Mouse (Mus musculus) hindbrain, postnatal 0 days (tissue): ENCODE data around the gene Ogfr. TPM values are rescaled to one million over a fixed set of nuclear protein-coding genes. Genes with fewer than 3 reads are reported as not detected.

Experiments used
- ATAC-seq: fragments of 200-750 bp; cut with Nextera tagmentation; 2 replicates; pipeline ENCODE4 v1.8.0; 2017; ENCODE audit warnings: mild to moderate bottlenecking, moderate TSS enrichment, moderate library complexity
- DNase-seq: peaks from one replicate; pipeline ENCODE4 v3.0.0-alpha.2; 2015; ENCODE audit warnings: low spot score
- H3K27ac ChIP-seq: fragments of 300-500 bp; sonication (generic); 2 replicates; pipeline ENCODE4 v1.5.1; 2014; ENCODE audit warnings: mild to moderate bottlenecking
- H3K27me3 ChIP-seq: fragments of 300-500 bp; sonication (generic); 2 replicates; pipeline ENCODE4 v1.6.1; 2014; ENCODE audit warnings: low read length, mixed read lengths; ENCODE audit not compliant: insufficient read depth
- H3K36me3 ChIP-seq: fragments of 300-500 bp; sonication (generic); 2 replicates; pipeline ENCODE4 v1.6.1; 2014; ENCODE audit warnings: low read length, mixed read lengths; ENCODE audit not compliant: insufficient read depth
- H3K4me1 ChIP-seq: fragments of 300-500 bp; sonication (generic); 2 replicates; pipeline ENCODE4 v1.6.1; 2014; ENCODE audit warnings: antibody characterized with exemption, low read length, mixed read lengths; ENCODE audit not compliant: insufficient read depth
- H3K4me2 ChIP-seq: fragments of 300-500 bp; sonication (generic); 2 replicates; pipeline ENCODE4 v1.6.1; 2014; ENCODE audit warnings: low read depth, mild to moderate bottlenecking, low read length, moderate library complexity, mixed read lengths
- H3K4me3 ChIP-seq: fragments of 300-500 bp; sonication (generic); 2 replicates; pipeline ENCODE4 v1.5.1; 2014; ENCODE audit warnings: low read length
- H3K9ac ChIP-seq: fragments of 300-500 bp; sonication (generic); replicated peaks from 2 replicates; pipeline ENCODE4 v1.6.1; 2014; ENCODE audit warnings: mild to moderate bottlenecking, low read length, moderate library complexity, mixed read lengths
- H3K9me3 ChIP-seq: fragments of 300-500 bp; sonication (generic); 2 replicates; pipeline ENCODE4 v1.6.1; 2016; ENCODE audit warnings: low read length, mixed read lengths
- CTCF ChIP-seq: IDR thresholded peaks from 2 replicates; pipeline ENCODE4 v1.5.1; 2016; ENCODE audit warnings: antibody characterized with exemption, control low read depth, low read depth
- WGBS: fragments of 180-500 bp; shearing (Covaris S2); extraction: QIAGEN DNeasy Blood & Tissue Kit; methylation state at CpG from one replicate; pipeline ENCODE4 v1.1.7; 2014; 5-methylcytosine and 5-hydroxymethylcytosine counted together
- polyA plus RNA-seq: library from polyadenylated mRNA; unstranded; fragments of >200 nt; fragmentation: Nextera tagmentation; extraction: Ambion mirVana; gene quantifications from 2 replicates; pipeline ENCODE4 v1.2.1, GENCODE M21; 2015
- total RNA-seq: library from RNA; depleted of rRNA; stranded (reverse); fragments of >200 nt; gene quantifications from 2 replicates; pipeline ENCODE4 v1.2.3, GENCODE M21; 2014

Gene Ogfr
- total and polyA plus RNA-seq, 2 experiments from 2014 or later: 82.9 to 106 TPM

GRCm38 (mm10) chr2:180598157-180598705 lies 9.2 kb downstream of the Ogfr start:
- TF ChIP-seq CTCF: no peak
- H3K36me3 ChIP-seq: peaks cover 20% of the 10 kb centered on the region
- peak; percentile 27 for ATAC-seq

DNA sequence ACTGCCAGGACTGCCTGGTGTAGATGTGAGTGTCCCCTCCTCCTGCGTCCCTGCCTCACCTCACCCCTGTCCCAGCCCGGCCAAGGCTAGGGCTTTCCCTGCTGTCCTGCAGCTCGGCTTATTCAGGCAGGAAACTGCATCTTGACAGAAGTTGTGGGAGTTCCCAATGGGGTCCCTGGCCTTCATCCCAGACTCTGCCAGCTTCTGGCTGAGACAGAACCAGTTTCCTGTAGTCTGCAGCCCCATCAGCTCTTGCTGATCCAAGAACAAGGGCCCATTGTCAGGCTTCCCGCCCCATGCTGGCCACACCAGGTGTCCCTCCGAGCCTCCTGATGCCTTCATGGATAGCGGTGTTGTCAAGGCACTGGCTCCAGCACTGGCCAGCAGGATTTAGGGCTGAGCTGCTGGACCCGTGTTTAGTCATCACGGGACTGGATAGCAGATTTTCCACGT lies 11.6 kb downstream of the Ogfr start:
- DNase-seq (peak; percentile 90), ATAC-seq (peak; percentile 90)
- 0 out of 2 replicates have a peak overlapping the region, but pooled peaks have one; percentile 58 for H3K4me2 ChIP-seq
- WGBS: 7% methylated on average over 9 of the region's 9 CpGs
- H3K9me3 ChIP-seq: no peaks in the 10 kb centered on the region
- H3K27me3 ChIP-seq: no peaks in the 10 kb centered on the region
- H3K4me1 ChIP-seq: peaks cover 21% of the 10 kb centered on the region
- H3K4me3 ChIP-seq: no peak overlapping the region
- peaks cover 1% of the 10 kb centered on the region; the same call in 1 of the 2 replicates for H3K36me3 ChIP-seq
- peak overlapping the region; percentile 78 for H3K27ac ChIP-seq
- no peak for TF ChIP-seq CTCF
- no peak overlapping the region for H3K9ac ChIP-seq

More at GRCm38 (mm10) chr2:180598157-180598705, 9.2 kb downstream of the Ogfr start:
- Histone ChIP-seq H3K9ac (peak overlapping the region; percentile 51), H3K9me3 (no peaks in the 10 kb centered on the region), H3K4me3 (peak overlapping the region; percentile 33), H3K27ac (peak overlapping the region; percentile 78), H3K27me3 (no peaks in the 10 kb centered on the region), H3K4me2 (peak overlapping the region; percentile 58), H3K4me1 (peaks cover 21% of the 10 kb centered on the region)
- 2% methylated on average over 39 of the region's 41 CpGs for WGBS
- DNase-seq: peak; percentile 76

DNA sequence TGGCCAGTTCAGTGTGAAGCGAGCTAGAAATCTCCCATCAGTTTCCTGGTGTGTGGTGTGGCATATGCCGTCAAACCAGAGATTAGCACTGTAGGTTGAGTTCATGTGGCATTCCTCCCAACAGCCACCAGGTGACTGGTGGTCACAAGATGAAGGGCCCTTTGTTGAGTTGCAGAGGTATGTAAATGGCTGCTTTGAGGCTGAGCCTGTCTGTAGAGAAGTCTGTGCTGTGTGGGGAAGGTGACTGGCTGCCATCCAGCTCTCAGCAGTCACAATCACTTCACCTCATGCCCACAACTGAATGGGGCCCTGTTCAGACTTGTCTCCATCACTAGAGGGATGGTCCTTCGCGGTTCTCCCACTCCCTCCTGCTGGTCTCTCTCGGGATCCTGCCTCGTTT lies 15.7 kb downstream of the Ogfr start:
- no peak overlapping the region for H3K9ac ChIP-seq
- H3K4me3 ChIP-seq: no peak overlapping the region
- DNase-seq (peak; percentile 19), ATAC-seq (no peak)
- TF ChIP-seq CTCF: peak; percentile 37
- 40% methylated on average over 6 of the region's 6 CpGs for WGBS
- H3K4me2 ChIP-seq: no peak overlapping the region
- H3K27me3 ChIP-seq: no peaks in the 10 kb centered on the region
- H3K36me3 ChIP-seq: no peaks in the 10 kb centered on the region
- H3K9me3 ChIP-seq: no peaks in the 10 kb centered on the region
- no peak overlapping the region for H3K27ac ChIP-seq
- peaks cover 10% of the 10 kb centered on the region for H3K4me1 ChIP-seq

GRCm38 (mm10) chr2:180610283-180610682 lies 21.2 kb downstream of the Ogfr start:
- DNase-seq (no peak), ATAC-seq (no peak)
- WGBS: 82% methylated on average over 4 of the region's 4 CpGs
- H3K9ac ChIP-seq: no peak overlapping the region
- H3K4me2 ChIP-seq: no peak overlapping the region
- H3K36me3 ChIP-seq: no peaks in the 10 kb centered on the region
- no peaks in the 10 kb centered on the region for H3K4me1 ChIP-seq
- H3K27me3 ChIP-seq: no peaks in the 10 kb centered on the region
- H3K4me3 ChIP-seq: no peak overlapping the region
- TF ChIP-seq CTCF: no peak
- H3K27ac ChIP-seq: no peak overlapping the region
- H3K9me3 ChIP-seq: no peaks in the 10 kb centered on the region

- ATAC-seq (no peak), DNase-seq (no peak)
- no peak overlapping the region for H3K9ac ChIP-seq
- no peak overlapping the region for H3K4me2 ChIP-seq
- no peaks in the 10 kb centered on the region for H3K4me1 ChIP-seq
- no peaks in the 10 kb centered on the region for H3K27me3 ChIP-seq
- H3K9me3 ChIP-seq: no peaks in the 10 kb centered on the region
- no peak for TF ChIP-seq CTCF
- no peak overlapping the region for H3K4me3 ChIP-seq
- 81% methylated on average over 2 of the region's 2 CpGs for WGBS
- H3K27ac ChIP-seq: no peak overlapping the region
- no peaks in the 10 kb centered on the region for H3K36me3 ChIP-seq
Measured at GRCm38 (mm10) chr2:180611882-180612281, 22.8 kb downstream of the Ogfr start.

DNA sequence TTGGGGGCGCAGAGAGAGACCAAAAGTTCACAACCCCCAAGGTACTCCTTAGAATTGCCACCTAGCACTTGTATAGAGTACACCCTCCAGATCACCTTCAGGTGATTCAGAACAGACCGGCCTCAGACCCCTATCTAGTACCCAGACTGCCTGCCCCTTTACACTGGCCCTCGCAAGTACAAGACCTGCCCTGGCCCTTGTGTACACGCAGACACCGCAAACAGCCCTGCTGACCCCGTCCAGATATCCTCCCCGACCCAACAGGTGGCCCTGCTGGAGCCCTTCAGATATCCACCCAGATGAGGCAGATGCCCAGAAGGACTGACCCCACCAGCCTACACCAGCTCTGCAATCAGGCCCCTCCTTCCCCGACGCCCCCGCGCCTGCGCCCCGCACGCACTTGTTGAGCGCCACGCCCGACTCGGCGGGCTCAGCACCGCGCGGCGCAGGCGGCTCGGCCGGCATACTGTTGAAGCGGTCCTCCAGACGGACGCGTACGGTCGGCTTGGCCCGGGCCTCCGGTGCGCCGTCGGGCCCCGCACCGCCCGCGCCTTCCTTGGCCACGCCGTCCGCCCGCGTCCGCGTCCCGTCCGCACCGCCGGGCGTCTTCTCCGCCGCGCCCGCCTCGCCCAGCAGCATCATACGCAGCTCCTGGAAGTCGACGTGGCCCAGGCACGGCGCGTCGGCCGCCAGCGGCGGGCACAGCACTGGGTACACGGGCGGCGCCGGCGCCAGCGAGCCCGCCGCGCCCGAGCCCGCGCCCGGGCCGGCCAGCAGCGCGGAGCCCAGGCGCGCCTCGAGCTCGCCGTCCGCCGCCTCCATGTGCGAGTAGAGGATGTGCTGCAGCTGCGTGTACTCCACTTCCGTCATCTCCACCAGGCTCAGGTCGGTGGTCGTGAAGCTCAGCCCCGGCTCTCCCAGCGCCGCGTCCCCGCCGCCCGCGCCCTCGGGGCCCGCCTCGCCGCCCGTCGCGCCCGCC lies 52.8 kb downstream of the Ogfr start:
- H3K9ac ChIP-seq: no peak overlapping the region
- 4% methylated on average over 87 of the region's 112 CpGs for WGBS
- DNase-seq (peak; percentile 6), ATAC-seq (peak; percentile 78)
- no peak for TF ChIP-seq CTCF
- peak overlapping the region; percentile 37 for H3K4me3 ChIP-seq
- no peaks in the 10 kb centered on the region for H3K36me3 ChIP-seq
- H3K27me3 ChIP-seq: peaks cover 31% of the 10 kb centered on the region
- peaks cover 10% of the 10 kb centered on the region for H3K9me3 ChIP-seq
- no peak overlapping the region for H3K27ac ChIP-seq
- peak overlapping the region; percentile 44 for H3K4me2 ChIP-seq
- H3K4me1 ChIP-seq: no peaks in the 10 kb centered on the region
